Mouse (Mus musculus): ENCODE measurements around the gene Zbtb46. TPM values are rescaled to one million over a fixed set of nuclear protein-coding genes. Genes with fewer than 3 reads are reported as not detected.

Zbtb46 gene
- 4.2 TPM for polyA plus RNA-seq (2014; fragmentation: Illumina TruSeq; extraction: RNeasy Lipid Tissue Mini Kit (QIAGEN cat#74804); ENCODE audit: low read depth, low replicate concordance)

GRCm38 (mm10) chr2:181459153-181459672 is at the start of gene Zbtb46:
Zbtb46 (minus strand) TSS chr2:181459426.

GRCm38 (mm10) chr2:181496831-181497547 is 37.8 kb upstream of the Zbtb46 start, which contains the start of gene Tpd52l2:
Tpd52l2 (plus strand) TSS chr2:181497142.

GRCm38 (mm10) chr2:181493156-181493927 is 34.1 kb upstream of the Zbtb46 start, which contains the start of gene Abhd16b:
Abhd16b (plus strand) TSS chr2:181493206.

GRCm38 (mm10) chr2:181379778-181380177 is 79.4 kb downstream of the Zbtb46 start, which contains the start of gene Lime1:
Lime1 (plus strand) TSS chr2:181380078.

GRCm38 (mm10) chr2:181364860-181365596 is 94.2 kb downstream of the Zbtb46 start, which contains the start of the genes Zgpat and Arfrp1:
Zgpat (plus strand) TSS chr2:181364928.
Arfrp1 (minus strand) TSS chr2:181365404.

Other genes with a start within 250 kb of the Zbtb46 start
- not detected for gene Srms, start 246.2 kb downstream of the Zbtb46 start, polyA plus RNA-seq (2014; fragmentation: Illumina TruSeq; extraction: RNeasy Lipid Tissue Mini Kit (QIAGEN cat#74804); ENCODE audit: low read depth, low replicate concordance)
- gene Fndc11, start 239.4 kb downstream of the Zbtb46 start, polyA plus RNA-seq (2014; fragmentation: Illumina TruSeq; extraction: RNeasy Lipid Tissue Mini Kit (QIAGEN cat#74804); ENCODE audit: low read depth, low replicate concordance): not detected
- gene Helz2, start 217.4 kb downstream of the Zbtb46 start, polyA plus RNA-seq (2014; fragmentation: Illumina TruSeq; extraction: RNeasy Lipid Tissue Mini Kit (QIAGEN cat#74804); ENCODE audit: low read depth, low replicate concordance): 0.93 TPM
- gene Gmeb2, start 171.4 kb downstream of the Zbtb46 start, polyA plus RNA-seq (2014; fragmentation: Illumina TruSeq; extraction: RNeasy Lipid Tissue Mini Kit (QIAGEN cat#74804); ENCODE audit: low read depth, low replicate concordance): 4.6 TPM
- not detected for gene Stmn3, start 144.9 kb downstream of the Zbtb46 start, polyA plus RNA-seq (2014; fragmentation: Illumina TruSeq; extraction: RNeasy Lipid Tissue Mini Kit (QIAGEN cat#74804); ENCODE audit: low read depth, low replicate concordance)
- gene Rtel1, start 139.7 kb downstream of the Zbtb46 start, polyA plus RNA-seq (2014; fragmentation: Illumina TruSeq; extraction: RNeasy Lipid Tissue Mini Kit (QIAGEN cat#74804); ENCODE audit: low read depth, low replicate concordance): 4.9 TPM
- 1.1 TPM for gene Zgpat, start 94.5 kb downstream of the Zbtb46 start, polyA plus RNA-seq (2014; fragmentation: Illumina TruSeq; extraction: RNeasy Lipid Tissue Mini Kit (QIAGEN cat#74804); ENCODE audit: low read depth, low replicate concordance)
- 33.3 TPM for gene Arfrp1, start 94.0 kb downstream of the Zbtb46 start, polyA plus RNA-seq (2014; fragmentation: Illumina TruSeq; extraction: RNeasy Lipid Tissue Mini Kit (QIAGEN cat#74804); ENCODE audit: low read depth, low replicate concordance)
- 1.3 TPM for gene Lime1, start 79.3 kb downstream of the Zbtb46 start, polyA plus RNA-seq (2014; fragmentation: Illumina TruSeq; extraction: RNeasy Lipid Tissue Mini Kit (QIAGEN cat#74804); ENCODE audit: low read depth, low replicate concordance)
- gene Abhd16b, start 33.8 kb upstream of the Zbtb46 start, polyA plus RNA-seq (2014; fragmentation: Illumina TruSeq; extraction: RNeasy Lipid Tissue Mini Kit (QIAGEN cat#74804); ENCODE audit: low read depth, low replicate concordance): not detected
- 35.5 TPM for gene Tpd52l2, start 37.7 kb upstream of the Zbtb46 start, polyA plus RNA-seq (2014; fragmentation: Illumina TruSeq; extraction: RNeasy Lipid Tissue Mini Kit (QIAGEN cat#74804); ENCODE audit: low read depth, low replicate concordance)
- 32.7 TPM for gene Dnajc5, start 61.1 kb upstream of the Zbtb46 start, polyA plus RNA-seq (2014; fragmentation: Illumina TruSeq; extraction: RNeasy Lipid Tissue Mini Kit (QIAGEN cat#74804); ENCODE audit: low read depth, low replicate concordance)
- 12.0 TPM for gene Uckl1, start 125.5 kb upstream of the Zbtb46 start, polyA plus RNA-seq (2014; fragmentation: Illumina TruSeq; extraction: RNeasy Lipid Tissue Mini Kit (QIAGEN cat#74804); ENCODE audit: low read depth, low replicate concordance)
- gene Prpf6, start 132.4 kb upstream of the Zbtb46 start, polyA plus RNA-seq (2014; fragmentation: Illumina TruSeq; extraction: RNeasy Lipid Tissue Mini Kit (QIAGEN cat#74804); ENCODE audit: low read depth, low replicate concordance): 25.0 TPM
- 1.3 TPM for gene Zfp512b, start 133.4 kb upstream of the Zbtb46 start, polyA plus RNA-seq (2014; fragmentation: Illumina TruSeq; extraction: RNeasy Lipid Tissue Mini Kit (QIAGEN cat#74804); ENCODE audit: low read depth, low replicate concordance)
- gene Samd10, start 139.8 kb upstream of the Zbtb46 start, polyA plus RNA-seq (2014; fragmentation: Illumina TruSeq; extraction: RNeasy Lipid Tissue Mini Kit (QIAGEN cat#74804); ENCODE audit: low read depth, low replicate concordance): 6.5 TPM
- not detected for gene Gm29797, start 197.6 kb upstream of the Zbtb46 start, polyA plus RNA-seq (2014; fragmentation: Illumina TruSeq; extraction: RNeasy Lipid Tissue Mini Kit (QIAGEN cat#74804); ENCODE audit: low read depth, low replicate concordance)
- gene Sox18, start 212.2 kb upstream of the Zbtb46 start, polyA plus RNA-seq (2014; fragmentation: Illumina TruSeq; extraction: RNeasy Lipid Tissue Mini Kit (QIAGEN cat#74804); ENCODE audit: low read depth, low replicate concordance): not detected
- gene Tcea2, start 220.9 kb upstream of the Zbtb46 start, polyA plus RNA-seq (2014; fragmentation: Illumina TruSeq; extraction: RNeasy Lipid Tissue Mini Kit (QIAGEN cat#74804); ENCODE audit: low read depth, low replicate concordance): 0.49 TPM
- 3.9 TPM for gene Rgs19, start 234.6 kb upstream of the Zbtb46 start, polyA plus RNA-seq (2014; fragmentation: Illumina TruSeq; extraction: RNeasy Lipid Tissue Mini Kit (QIAGEN cat#74804); ENCODE audit: low read depth, low replicate concordance)
- not detected for gene Lkaaear1, start 239.0 kb upstream of the Zbtb46 start, polyA plus RNA-seq (2014; fragmentation: Illumina TruSeq; extraction: RNeasy Lipid Tissue Mini Kit (QIAGEN cat#74804); ENCODE audit: low read depth, low replicate concordance)

Measured in kidney, adult 10 weeks (tissue).